Mouse (Mus musculus) lung, embryonic 14.5 days (tissue): ENCODE results near the gene Bud31. TPM values are rescaled to one million over a fixed set of nuclear protein-coding genes. Genes with fewer than 3 reads are reported as not detected.
A peak's percentile ranks its signal among the peaks of the same experiment; 100 is the strongest.

ENCODE experiments used
- ATAC-seq: fragments of 200-750 bp; cut with Nextera tagmentation; 2 replicates; pipeline ENCODE4 v1.8.0; 2017; ENCODE audit warnings: mild to moderate bottlenecking, moderate TSS enrichment, moderate library complexity; ENCODE audit not compliant: insufficient read depth
- DNase-seq: peaks from one replicate; pipeline ENCODE4 v3.0.0-alpha.2; 2015
- H3K27ac ChIP-seq: fragments of 300-500 bp; sonication (generic); 2 replicates; pipeline ENCODE4 v1.5.1; 2014; ENCODE audit warnings: low read depth, mild to moderate bottlenecking, moderate library complexity
- H3K27me3 ChIP-seq: fragments of 300-500 bp; sonication (generic); 2 replicates; pipeline ENCODE4 v1.6.1; 2014; ENCODE audit warnings: low read length, control low read depth; ENCODE audit not compliant: insufficient read depth
- H3K36me3 ChIP-seq: fragments of 300-500 bp; sonication (generic); 2 replicates; pipeline ENCODE4 v1.6.1; 2014; ENCODE audit warnings: control low read depth; ENCODE audit not compliant: insufficient read depth
- H3K4me1 ChIP-seq: fragments of 300-500 bp; sonication (generic); 2 replicates; pipeline ENCODE4 v1.6.1; 2014; ENCODE audit warnings: antibody characterized with exemption, control low read depth; ENCODE audit not compliant: insufficient read depth
- H3K4me2 ChIP-seq: fragments of 300-500 bp; sonication (generic); 2 replicates; pipeline ENCODE4 v1.6.1; 2014; ENCODE audit warnings: mild to moderate bottlenecking
- H3K4me3 ChIP-seq: fragments of 300-500 bp; sonication (generic); 2 replicates; pipeline ENCODE4 v1.5.1; 2014; ENCODE audit warnings: low read depth, low read length
- H3K9ac ChIP-seq: fragments of 300-500 bp; sonication (generic); 2 replicates; pipeline ENCODE4 v1.6.1; 2014
- H3K9me3 ChIP-seq: fragments of 300-500 bp; sonication (generic); 2 replicates; pipeline ENCODE4 v1.6.1; 2016; ENCODE audit warnings: low read depth, low read length, control low read depth
- CTCF ChIP-seq: IDR thresholded peaks from 2 replicates; pipeline ENCODE4 v1.5.1; 2016; ENCODE audit warnings: antibody characterized with exemption, low read depth
- WGBS: fragments of 180-500 bp; shearing (Covaris S2); extraction: QIAGEN DNeasy Blood & Tissue Kit; methylation state at CpG from one replicate; pipeline ENCODE4 v1.1.7; 2014; 5-methylcytosine and 5-hydroxymethylcytosine counted together
- polyA plus RNA-seq: library from polyadenylated mRNA; unstranded; fragments of >200 nt; fragmentation: Nextera tagmentation; extraction: Ambion mirVana; gene quantifications from 2 replicates; pipeline ENCODE4 v1.2.1, GENCODE M21; 2014

Bud31 gene
- polyA plus RNA-seq, 1 experiment from 2014 or later = 201 TPM

- H3K4me2 ChIP-seq = no peak overlapping the region
- ATAC-seq (no peak), DNase-seq (no peak)
- TF ChIP-seq CTCF = no peak
- H3K9me3 ChIP-seq = no peaks in the 10 kb centered on the region
- 84% methylated on average over 18 of the region's 18 CpGs for WGBS
- no peaks in the 10 kb centered on the region for H3K27me3 ChIP-seq
- H3K4me3 ChIP-seq = no peak overlapping the region
- no peaks in the 10 kb centered on the region for H3K4me1 ChIP-seq
- no peak overlapping the region for H3K9ac ChIP-seq
- H3K27ac ChIP-seq = no peak overlapping the region
- peaks cover 99% of the 10 kb centered on the region for H3K36me3 ChIP-seq
These were observed 38.4 kb downstream of the Bud31 start for GRCm38 (mm10) chr5:145178461-145178980.

DNA sequence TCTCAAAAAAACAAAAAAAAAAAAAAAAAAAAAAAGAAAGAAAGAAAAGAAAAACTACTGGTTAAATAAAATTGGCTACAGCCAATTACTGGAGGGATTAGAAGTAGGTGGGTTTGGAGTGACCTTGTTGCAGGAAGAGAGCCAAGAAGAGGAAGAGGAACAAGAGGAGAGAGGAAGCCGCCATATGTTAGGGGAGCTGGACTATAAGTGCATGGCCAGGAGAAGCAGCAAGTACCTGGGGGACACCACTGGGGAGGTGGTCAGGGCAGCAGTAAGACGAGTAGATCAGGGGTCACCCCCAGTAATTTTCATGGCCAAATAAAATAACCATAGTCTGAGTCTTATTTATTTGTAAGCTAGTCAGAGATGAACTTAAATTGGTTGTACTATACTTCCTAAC lies 45.1 kb downstream of the Bud31 start:
- no peak for TF ChIP-seq CTCF
- Histone ChIP-seq H3K36me3 (peaks cover 75% of the 10 kb centered on the region), H3K27me3 (no peaks in the 10 kb centered on the region), H3K4me2 (no peak overlapping the region), H3K4me3 (no peak overlapping the region), H3K9ac (no peak overlapping the region), H3K27ac (no peak overlapping the region), H3K9me3 (no peaks in the 10 kb centered on the region), H3K4me1 (no peaks in the 10 kb centered on the region; the same call in 1 of the 2 replicates)
- WGBS = 93% methylated on average over 2 of the region's 2 CpGs
- DNase-seq = no peak
- no peak for ATAC-seq

DNA sequence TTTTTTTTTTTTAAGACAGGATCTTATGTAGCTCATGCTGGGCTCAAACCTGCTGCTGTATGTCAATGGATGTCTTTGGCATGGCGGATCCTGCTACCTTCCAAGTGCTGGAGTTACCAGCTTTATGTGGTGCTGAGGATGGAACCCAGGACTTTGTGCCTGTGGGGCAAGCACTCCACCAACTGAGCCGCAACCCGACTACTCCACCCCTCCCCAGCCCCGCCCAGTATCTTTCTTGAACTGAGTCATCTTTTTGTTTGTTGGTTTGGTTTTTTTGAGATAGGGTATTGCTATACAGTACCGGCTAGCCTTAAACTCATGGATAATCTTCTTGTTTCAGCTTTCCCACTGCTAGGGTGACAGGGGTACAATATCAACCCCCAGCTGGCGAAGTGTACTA lies 49.3 kb downstream of the Bud31 start:
- Histone ChIP-seq H3K4me2 (peak overlapping the region; percentile 96), H3K4me1 (peaks cover 2% of the 10 kb centered on the region; the same call in 1 of the 2 replicates), H3K4me3 (no peak overlapping the region), H3K9ac (no peak overlapping the region), H3K9me3 (no peaks in the 10 kb centered on the region), H3K27me3 (no peaks in the 10 kb centered on the region), H3K36me3 (peaks cover 38% of the 10 kb centered on the region), H3K27ac (no peak overlapping the region)
- WGBS = 93% methylated on average over 6 of the region's 6 CpGs
- DNase-seq (no peak), ATAC-seq (no peak)
- no peak for TF ChIP-seq CTCF

- Histone ChIP-seq H3K36me3 (peaks cover 40% of the 10 kb centered on the region), H3K4me2 (peak overlapping the region; percentile 96), H3K27me3 (no peaks in the 10 kb centered on the region), H3K9me3 (no peaks in the 10 kb centered on the region), H3K9ac (peak overlapping the region; percentile 96), H3K27ac (peak overlapping the region; percentile 92; the same call in 1 of the 2 replicates), H3K4me1 (peaks cover 2% of the 10 kb centered on the region; the same call in 1 of the 2 replicates), H3K4me3 (peak overlapping the region; percentile 90)
- DNase-seq (no peak), ATAC-seq (0 out of 2 replicates have a peak, but pooled peaks have one; percentile 3)
- TF ChIP-seq CTCF = no peak
- 34% methylated on average over 5 of the region's 5 CpGs for WGBS
These were observed 50.2 kb downstream of the Bud31 start for GRCm38 (mm10) chr5:145190373-145190772.

- H3K9ac ChIP-seq = peak overlapping the region; percentile 96
- peaks cover 2% of the 10 kb centered on the region; the same call in 1 of the 2 replicates for H3K4me1 ChIP-seq
- H3K4me3 ChIP-seq = peak overlapping the region; percentile 90
- TF ChIP-seq CTCF = no peak
- peak overlapping the region; percentile 96 for H3K4me2 ChIP-seq
- ATAC-seq = peak; percentile 88
- H3K27me3 ChIP-seq = no peaks in the 10 kb centered on the region
- peaks cover 39% of the 10 kb centered on the region for H3K36me3 ChIP-seq
- under 1% methylated on average over 41 of the region's 41 CpGs for WGBS
- peak overlapping the region; percentile 92 for H3K27ac ChIP-seq
- H3K9me3 ChIP-seq = no peaks in the 10 kb centered on the region
- peak; percentile 94 for DNase-seq
These were observed 51.0 kb downstream of the Bud31 start for GRCm38 (mm10) chr5:145190875-145191798.

GRCm38 (mm10) chr5:145191962-145192361 lies 51.8 kb downstream of the Bud31 start, which contains the start of gene Atp5j2:
TSS of gene Atp5j2 (minus strand) at chr5:145192062.
- Histone ChIP-seq H3K9ac (peak within 1 kb of the TSS; percentile 96), H3K36me3 (peaks cover 33% of the 10 kb centered on the region), H3K4me1 (peaks cover 2% of the 10 kb centered on the region; the same call in 1 of the 2 replicates), H3K27ac (peak within 1 kb of the TSS; percentile 92), H3K4me2 (peak within 1 kb of the TSS; percentile 96), H3K27me3 (no peaks in the 10 kb centered on the region), H3K9me3 (no peaks in the 10 kb centered on the region), H3K4me3 (peak within 1 kb of the TSS; percentile 90)
- no peak for TF ChIP-seq CTCF
- no peak for ATAC-seq
- 83% methylated on average over 2 of the region's 2 CpGs for WGBS
- no peak for DNase-seq

Other genes starting within 250 kb of the Bud31 start
- gene Smurf1, start 174.5 kb upstream of the Bud31 start, polyA plus RNA-seq = 27.0 and 28.3 TPM in 2 replicates
- not detected in 2 replicates for gene Gm4871, start 107.6 kb upstream of the Bud31 start, polyA plus RNA-seq
- not detected in 2 replicates for gene 1700018F24Rik, start 97.4 kb upstream of the Bud31 start, polyA plus RNA-seq
- gene Arpc1a, start 56.5 kb upstream of the Bud31 start, polyA plus RNA-seq = 144 and 148 TPM in 2 replicates
- gene Kpna7, start 56.3 kb upstream of the Bud31 start, polyA plus RNA-seq = not detected in 2 replicates
- gene Arpc1b, start 26.1 kb upstream of the Bud31 start, polyA plus RNA-seq = 182 and 189 TPM in 2 replicates
- gene Pdap1, start 124 bp upstream of the Bud31 start, polyA plus RNA-seq = 107 and 113 TPM in 2 replicates
- gene Ptcd1, start 26.7 kb downstream of the Bud31 start, polyA plus RNA-seq = 13.0 and 14.4 TPM in 2 replicates
- 36.5 and 42.3 TPM in 2 replicates for gene Cpsf4, start 26.9 kb downstream of the Bud31 start, polyA plus RNA-seq
- 564 and 578 TPM in 2 replicates for gene Atp5j2, start 51.7 kb downstream of the Bud31 start, polyA plus RNA-seq
- 7.0 and 7.5 TPM in 2 replicates for gene Zkscan14, start 61.5 kb downstream of the Bud31 start, polyA plus RNA-seq
- 12.9 and 13.4 TPM in 2 replicates for gene Zkscan5, start 64.2 kb downstream of the Bud31 start, polyA plus RNA-seq
- gene Zfp655, start 91.4 kb downstream of the Bud31 start, polyA plus RNA-seq = 34.4 and 37.0 TPM in 2 replicates
- 0.36 and 0.57 TPM in 2 replicates for gene Zscan25, start 140.1 kb downstream of the Bud31 start, polyA plus RNA-seq
- not detected in 2 replicates for gene Cyp3a57, start 204.9 kb downstream of the Bud31 start, polyA plus RNA-seq